Mouse (Mus musculus): ENCODE data around the gene Rabgap1l. TPM values are rescaled to one million over a fixed set of nuclear protein-coding genes. Genes with fewer than 3 reads are reported as not detected.
"Not testable (repeated sequence)": the region's sequence is repeated elsewhere in the genome, so short reads cannot be mapped to it uniquely, and the experiment has no call there.

Rabgap1l gene
- total RNA-seq, 2 experiments from 2014 or later = 19.4 to 21.9 TPM

- no peak for DNase-seq (ENCODE audit: low spot score in 2 of 2)
Observed at GRCm38 (mm10) chr1:160704596-160704995, 88.4 kb downstream of the Rabgap1l start.

- DNase-seq (ENCODE audit: low spot score in 2 of 2) = no peak
Observed at GRCm38 (mm10) chr1:160703813-160704212, 89.2 kb downstream of the Rabgap1l start.

- peak; percentile 82 to 94 for DNase-seq (ENCODE audit: low spot score in 2 of 2)
Observed at GRCm38 (mm10) chr1:160693094-160693447, 99.9 kb downstream of the Rabgap1l start.

DNA sequence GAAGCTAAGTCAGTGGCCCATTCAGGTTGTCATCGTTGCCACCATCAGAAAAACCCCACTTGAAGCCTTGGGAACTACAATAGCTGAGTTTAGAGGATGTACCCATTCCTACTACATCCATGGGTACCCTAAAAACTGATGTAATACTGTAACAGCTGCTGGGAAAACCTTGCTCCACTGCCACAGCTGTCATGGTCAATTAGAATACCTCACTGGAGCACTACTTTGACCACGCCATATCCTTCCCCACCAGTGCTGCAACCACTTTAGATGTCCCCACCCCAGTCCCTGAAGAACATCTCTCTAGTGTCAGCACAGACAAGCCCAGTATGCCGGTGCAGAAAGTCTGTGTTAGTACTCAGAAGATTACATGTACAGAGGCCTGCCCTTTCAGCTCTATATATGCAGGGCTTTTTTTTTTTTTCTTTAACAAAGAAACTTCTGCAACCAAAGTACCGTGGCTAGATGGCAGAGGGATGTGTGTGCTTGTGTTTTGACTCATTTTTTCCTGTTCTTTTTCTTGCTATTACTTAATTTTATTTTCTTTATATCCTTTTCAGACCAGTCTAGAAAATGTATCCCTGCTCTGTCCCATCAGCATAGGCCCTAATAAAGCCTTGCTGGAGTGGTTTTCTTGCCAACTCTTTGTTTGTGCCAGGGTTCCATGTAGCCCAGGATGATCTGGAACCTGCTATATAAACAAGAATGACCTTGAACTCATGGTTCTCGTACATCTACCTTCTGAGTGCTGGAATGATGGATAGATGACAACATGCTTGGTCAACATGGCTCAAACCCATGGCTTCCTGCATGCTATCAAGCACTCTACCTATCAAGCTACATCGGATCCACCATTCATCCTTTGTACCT lies 100.6 kb downstream of the Rabgap1l start:
- DNase-seq (ENCODE audit: low spot score in 2 of 2) = no peak

- no peak for DNase-seq (ENCODE audit: low spot score in 2 of 2)
Observed at GRCm38 (mm10) chr1:160691196-160691590, 101.8 kb downstream of the Rabgap1l start.

DNA sequence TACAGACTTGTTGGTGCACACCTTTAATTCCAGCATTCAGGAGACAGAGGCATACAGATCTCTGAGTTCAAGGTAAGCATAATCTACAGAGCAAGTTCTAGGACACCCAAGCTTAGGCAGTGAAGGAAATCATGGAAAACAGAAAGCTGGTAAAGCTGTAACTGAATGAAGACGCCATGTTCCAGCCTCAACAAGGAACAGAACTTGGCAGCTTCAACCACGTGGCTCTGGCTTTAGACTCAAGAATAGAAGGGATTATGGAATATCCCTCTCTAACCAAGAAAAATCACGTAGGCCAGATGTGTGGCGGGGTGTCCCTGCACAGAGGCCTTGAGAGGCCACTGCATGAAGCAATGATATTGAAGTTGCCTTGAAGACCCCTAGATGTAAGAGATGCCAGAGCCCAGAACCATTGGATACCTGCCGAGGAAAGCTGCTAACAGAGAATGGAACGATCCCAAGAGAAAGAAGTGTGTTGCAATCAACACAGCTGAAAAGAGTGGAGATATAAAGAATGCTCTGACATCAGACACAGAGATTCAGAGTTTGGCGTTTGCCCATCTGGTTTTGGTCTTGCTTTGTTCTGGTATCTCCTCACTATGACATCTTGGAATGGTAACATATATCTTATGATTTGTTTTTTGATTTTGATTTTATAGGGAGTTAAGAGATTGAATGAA lies 102.4 kb downstream of the Rabgap1l start:
- DNase-seq (ENCODE audit: low spot score in 2 of 2) = no peak

DNA sequence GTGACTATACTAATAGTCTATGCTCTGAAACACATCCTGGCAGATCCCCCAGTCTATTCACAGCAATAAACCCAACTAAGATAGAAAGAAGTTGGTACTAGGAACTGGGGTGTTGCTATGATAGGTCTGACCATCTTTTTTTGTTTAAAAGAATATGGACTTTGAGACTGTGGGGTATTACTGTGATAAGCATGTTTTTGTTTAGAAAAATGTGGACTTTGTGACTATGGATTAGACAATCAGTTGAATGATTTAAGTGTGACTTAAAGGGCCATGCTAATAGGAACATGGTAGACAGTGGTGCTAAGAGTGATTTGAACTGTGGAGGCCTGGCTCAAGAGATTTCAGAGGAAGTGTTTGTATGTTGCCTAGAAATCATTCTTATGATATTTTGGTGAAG lies 103.5 kb downstream of the Rabgap1l start:
- no peak for DNase-seq (ENCODE audit: low spot score in 2 of 2)

DNA sequence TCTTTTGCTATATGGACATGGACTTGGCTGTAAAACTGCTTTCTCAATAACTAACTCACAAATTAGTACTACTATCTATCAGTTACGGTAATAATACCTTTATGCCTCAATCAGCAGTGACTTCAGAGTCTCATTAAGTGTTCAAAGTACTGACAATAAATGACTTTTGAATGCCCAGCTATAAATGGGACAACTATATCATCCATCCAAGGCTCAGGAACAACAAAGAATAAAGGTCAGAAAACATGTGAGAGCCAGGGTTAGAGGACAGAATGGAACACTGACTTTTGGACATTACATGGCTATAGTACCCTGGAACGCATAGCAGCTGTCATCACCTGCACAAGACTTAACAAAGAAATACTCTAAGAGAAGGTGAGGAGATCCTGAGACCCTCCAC lies 108.8 kb downstream of the Rabgap1l start:
- no peak for DNase-seq (ENCODE audit: low spot score in 2 of 2)

DNA sequence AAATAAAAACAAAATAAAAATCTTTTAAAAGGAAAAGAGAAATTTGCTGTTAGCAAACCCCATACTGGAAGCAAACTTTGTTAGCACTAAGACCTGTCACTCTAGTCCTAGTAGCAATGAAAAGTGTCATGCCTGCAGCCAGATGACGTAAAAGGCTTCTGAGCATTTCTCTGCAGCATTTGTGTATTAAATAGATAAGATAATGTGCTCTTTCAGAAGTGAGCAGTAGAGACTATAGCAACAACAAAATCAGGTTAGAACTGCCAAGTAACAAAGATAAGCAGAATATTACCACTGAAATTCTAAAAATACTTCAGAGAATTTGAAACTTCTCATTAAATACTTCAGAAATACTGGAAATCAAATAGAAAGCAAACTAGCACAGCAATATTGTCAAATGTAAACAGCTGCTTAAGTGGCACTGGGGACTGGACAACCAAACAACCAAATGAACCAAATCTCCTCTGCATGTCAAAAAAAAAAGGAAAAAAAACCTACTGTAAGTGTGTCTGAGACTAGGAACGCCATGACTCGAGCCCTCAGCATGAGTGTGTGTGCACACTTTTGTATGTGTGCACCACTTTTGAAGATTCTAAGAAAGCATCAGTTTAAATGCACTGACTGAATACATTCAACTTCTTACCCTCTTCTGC lies 111.5 kb downstream of the Rabgap1l start:
- no peak for DNase-seq (ENCODE audit: low spot score in 2 of 2)

GRCm38 (mm10) chr1:160674763-160675162 lies 118.2 kb downstream of the Rabgap1l start:
- DNase-seq (ENCODE audit: low spot score in 2 of 2) = no peak

DNA sequence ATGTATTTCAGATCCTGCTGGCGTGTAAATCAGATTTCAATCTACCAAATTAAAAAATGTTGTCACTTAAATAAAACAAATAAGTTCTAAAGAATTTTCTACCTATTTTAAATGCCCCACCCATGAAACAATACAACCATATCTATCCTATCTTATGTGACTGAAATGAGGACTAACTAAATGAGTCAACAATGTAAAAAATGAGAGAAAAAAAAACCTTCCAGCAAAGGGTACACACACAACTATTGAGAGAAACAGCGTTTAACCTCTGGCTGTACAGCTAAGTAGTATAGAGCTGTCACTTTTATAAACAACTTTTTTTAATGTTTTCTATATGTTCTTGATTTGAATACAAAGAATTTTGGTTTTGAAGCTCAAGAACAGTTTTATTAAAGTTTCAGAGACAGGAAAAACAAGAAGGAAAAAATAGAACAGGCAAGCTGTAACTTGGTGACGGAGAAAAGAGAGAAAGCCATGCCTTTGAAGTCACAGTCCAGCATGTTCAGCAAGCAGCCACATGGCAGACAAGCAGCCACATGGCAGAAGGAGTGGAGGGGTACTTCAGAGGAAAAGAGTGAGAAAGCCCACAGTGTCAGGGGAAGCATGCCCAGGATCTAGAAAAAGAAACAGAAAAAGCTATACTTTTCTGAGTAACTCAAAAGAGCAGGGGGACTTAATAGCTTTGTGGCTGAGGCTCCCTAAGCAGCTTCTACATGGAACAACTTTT lies 120.8 kb downstream of the Rabgap1l start:
- DNase-seq (ENCODE audit: low spot score in 2 of 2) = no peak

DNA sequence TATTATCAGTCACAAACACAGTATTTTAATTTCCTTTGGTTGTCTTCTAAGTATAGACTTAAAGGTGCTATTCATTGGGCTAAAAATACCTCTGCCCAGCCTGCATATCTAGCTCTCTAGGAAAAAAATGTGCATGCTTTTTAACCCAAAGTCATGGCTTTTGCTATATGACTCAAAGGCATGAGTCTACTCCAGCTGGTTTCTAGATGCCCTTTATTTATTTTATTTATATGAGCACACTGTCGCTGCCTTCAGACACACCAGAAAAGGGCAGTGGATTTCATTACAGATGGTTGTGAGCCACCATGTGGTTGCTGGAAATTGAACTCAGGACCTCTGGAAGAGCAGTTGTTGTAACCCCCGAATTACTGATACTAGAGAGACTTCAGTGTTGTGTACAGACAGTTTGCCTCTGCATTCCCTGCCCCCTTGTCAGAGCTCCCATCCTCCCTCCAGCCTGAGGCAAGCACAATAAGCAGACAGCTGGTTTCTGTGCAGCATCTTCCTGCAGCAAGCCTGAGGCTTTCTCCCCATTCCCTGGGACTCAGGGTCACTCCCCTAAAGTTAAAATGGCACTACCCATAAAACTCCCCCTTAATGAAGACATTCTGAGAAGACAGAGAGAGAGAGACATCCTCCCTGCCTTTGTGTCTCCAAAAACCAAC lies 137.1 kb downstream of the Rabgap1l start:
- no peak for DNase-seq (ENCODE audit: low spot score in 2 of 2)

- DNase-seq (ENCODE audit: low spot score in 2 of 2) = no peak
Observed at GRCm38 (mm10) chr1:160651691-160652090, 141.3 kb downstream of the Rabgap1l start.

GRCm38 (mm10) chr1:160645416-160645815 lies 147.6 kb downstream of the Rabgap1l start:
- no peak for DNase-seq (ENCODE audit: low spot score in 2 of 2)

GRCm38 (mm10) chr1:160628213-160628932 lies 164.6 kb downstream of the Rabgap1l start:
- no peak for DNase-seq (ENCODE audit: low spot score in 2 of 2)

DNA sequence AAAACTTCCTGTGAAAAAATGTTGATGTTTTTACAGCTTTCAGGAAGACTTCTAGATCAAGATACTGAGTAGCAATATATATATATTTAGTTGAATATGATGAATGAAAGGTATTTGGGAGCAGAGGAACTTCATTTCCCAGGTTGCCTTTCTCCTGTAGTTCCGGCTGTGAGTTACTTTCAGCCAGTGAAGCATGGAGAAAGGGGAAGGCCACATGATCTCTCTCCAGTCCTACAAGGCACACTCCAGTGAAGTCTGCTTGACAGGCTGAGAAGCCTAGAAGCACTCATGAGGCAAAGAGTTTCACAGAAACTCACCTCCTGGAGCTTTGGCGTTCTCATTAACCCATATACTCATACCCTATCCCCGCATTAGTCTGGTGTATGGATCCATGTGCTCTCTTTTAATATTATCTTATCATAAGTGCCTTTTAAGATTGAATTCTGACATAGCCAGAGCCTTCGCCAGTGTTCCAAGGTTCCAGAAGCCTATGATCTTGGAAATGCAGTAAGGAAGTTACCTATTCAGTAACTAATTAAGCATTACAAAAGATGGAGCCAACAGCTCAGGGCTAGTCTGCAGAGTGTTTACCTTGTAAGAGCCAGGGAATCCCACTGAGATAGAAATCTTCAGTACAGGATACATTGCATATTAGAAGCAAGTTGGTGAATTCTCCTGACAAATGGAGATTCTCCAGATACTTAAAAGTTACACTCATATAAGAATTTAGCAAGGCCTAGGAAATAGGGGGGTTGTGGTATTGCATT lies 168.5 kb downstream of the Rabgap1l start:
- DNase-seq (ENCODE audit: low spot score in 2 of 2) = not testable (repeated sequence)

GRCm38 (mm10) chr1:160618201-160618600 lies 174.8 kb downstream of the Rabgap1l start:
- no peak for DNase-seq (ENCODE audit: low spot score in 2 of 2)

GRCm38 (mm10) chr1:160606425-160606824 lies 186.6 kb downstream of the Rabgap1l start:
- DNase-seq (ENCODE audit: low spot score in 2 of 2) = no peak

DNA sequence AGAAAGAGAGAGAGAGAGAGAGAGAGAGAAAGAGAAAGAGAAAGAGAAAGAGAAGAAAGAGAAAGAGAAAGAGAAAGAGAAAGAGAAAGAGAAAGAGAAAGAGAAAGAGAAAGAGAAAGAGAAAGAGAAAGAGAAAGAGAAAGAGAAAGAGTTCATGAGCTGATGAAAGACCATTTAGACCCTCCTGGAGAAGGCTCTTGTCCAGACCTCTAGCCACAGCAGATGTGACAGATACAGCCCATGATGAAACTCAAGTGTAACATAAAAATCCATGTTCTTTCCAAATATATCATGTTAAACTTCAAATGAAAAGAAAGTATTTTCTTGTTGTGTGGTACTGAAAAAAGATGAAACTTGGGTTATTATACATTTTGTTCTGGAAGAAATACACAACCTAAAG lies 189.7 kb downstream of the Rabgap1l start:
- not testable (repeated sequence) for DNase-seq (ENCODE audit: low spot score in 2 of 2)
